Mouse (Mus musculus) thymus, adult 2 months (tissue): ENCODE data around the gene Lsmem1.
A peak's percentile ranks its signal among the peaks of the same experiment; 100 is the strongest.

ENCODE experiments used
- CTCF ChIP-seq: fragments of 200-500 bp; IDR thresholded peaks from 2 replicates; pipeline ENCODE4 v1.5.1; 2012; ENCODE audit warnings: mild to moderate bottlenecking, control low read depth, low read length, moderate library complexity, borderline replicate concordance; ENCODE audit not compliant: control insufficient read depth, poor library complexity, insufficient read depth; ENCODE audit errors: extremely low read depth
- POLR2A ChIP-seq: fragments of 200-500 bp; IDR thresholded peaks from 2 replicates; pipeline ENCODE4 v1.6.1; 2012; ENCODE audit warnings: mild to moderate bottlenecking, low read length, control low read depth, moderate library complexity; ENCODE audit not compliant: control insufficient read depth, poor library complexity, insufficient read depth; ENCODE audit errors: extremely low read depth

DNA sequence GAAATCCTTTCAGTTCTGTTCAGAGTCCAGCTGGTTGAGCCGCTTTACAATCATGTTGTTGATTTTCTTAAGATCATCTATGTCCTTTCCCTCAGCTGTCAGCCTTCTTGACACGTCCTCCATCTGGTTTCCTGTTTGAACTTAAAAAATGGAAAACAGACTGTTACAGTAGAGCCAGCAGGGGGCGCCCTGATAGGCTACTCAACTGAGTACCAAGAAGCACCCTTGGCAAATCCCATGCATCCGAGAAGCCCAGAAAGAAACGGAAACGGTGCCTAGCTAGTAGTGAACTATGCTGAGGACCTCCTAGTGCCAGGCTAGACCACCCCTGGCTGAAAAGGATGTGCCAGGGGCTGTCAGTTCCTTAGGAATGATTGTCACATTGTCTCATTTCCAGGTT is 22.2 kb downstream of the Lsmem1 start:
- no peak for TF ChIP-seq POLR2A
- TF ChIP-seq CTCF, result peak; percentile 71; the same call in 1 of the 2 replicates
